Mouse (Mus musculus): ENCODE data around the gene Jhy. TPM values are rescaled to one million over a fixed set of nuclear protein-coding genes. Genes with fewer than 3 reads are reported as not detected.

The Jhy gene
- polyA plus RNA-seq, 1 experiment from 2014 or later = 0.38 TPM

GRCm38 (mm10) chr9:40991511-40991910 is 27.6 kb upstream of the Jhy start:
- no peak overlapping the region for H3K4me2 ChIP-seq (ENCODE audit: low read depth, low read length)
- H3K4me3 ChIP-seq (ENCODE audit: low read depth, low read length) = no peak overlapping the region
- H3K27me3 ChIP-seq (ENCODE audit: control insufficient read depth, insufficient read depth, low read length) = no peaks in the 10 kb centered on the region
- H3K9ac ChIP-seq (replicated peaks; ENCODE audit: low read length) = no peak overlapping the region
- ATAC-seq (replicated peaks; ENCODE audit: insufficient number of reproducible peaks, low FRiP score, low TSS enrichment, low read depth) (no peak), DNase-seq (ENCODE audit: low spot score) (no peak)
- H3K4me1 ChIP-seq (ENCODE audit: control insufficient read depth, insufficient read depth, low read length) = no peaks in the 10 kb centered on the region
- H3K27ac ChIP-seq (replicated peaks; ENCODE audit: low read depth, low read length) = no peak overlapping the region
- 87% methylated on average over 6 of the region's 6 CpGs for WGBS
- H3K9me3 ChIP-seq (replicated peaks; ENCODE audit: control insufficient read depth, low read length) = no peaks in the 10 kb centered on the region
- no peaks in the 10 kb centered on the region for H3K36me3 ChIP-seq (replicated peaks; ENCODE audit: control insufficient read depth, insufficient read depth, low read depth, low read length)

- Histone ChIP-seq H3K36me3 (replicated peaks; ENCODE audit: control insufficient read depth, insufficient read depth, low read depth, low read length) (no peaks in the 10 kb centered on the region), H3K4me2 (ENCODE audit: low read depth, low read length) (no peak overlapping the region), H3K4me1 (ENCODE audit: control insufficient read depth, insufficient read depth, low read length) (no peaks in the 10 kb centered on the region), H3K9me3 (replicated peaks; ENCODE audit: control insufficient read depth, low read length) (no peaks in the 10 kb centered on the region), H3K27ac (replicated peaks; ENCODE audit: low read depth, low read length) (no peak overlapping the region), H3K27me3 (ENCODE audit: control insufficient read depth, insufficient read depth, low read length) (no peaks in the 10 kb centered on the region), H3K4me3 (ENCODE audit: low read depth, low read length) (no peak overlapping the region), H3K9ac (replicated peaks; ENCODE audit: low read length) (no peak overlapping the region)
- DNase-seq (ENCODE audit: low spot score) = peak; percentile 84
- no peak for ATAC-seq (replicated peaks; ENCODE audit: insufficient number of reproducible peaks, low FRiP score, low TSS enrichment, low read depth)
- WGBS = 44% methylated on average over 4 of the region's 4 CpGs
These were observed 26.1 kb upstream of the Jhy start for GRCm38 (mm10) chr9:40989940-40990588.

GRCm38 (mm10) chr9:40984313-40984712 is 20.4 kb upstream of the Jhy start:
- Histone ChIP-seq H3K4me2 (ENCODE audit: low read depth, low read length) (no peak overlapping the region), H3K4me1 (ENCODE audit: control insufficient read depth, insufficient read depth, low read length) (no peaks in the 10 kb centered on the region), H3K27me3 (ENCODE audit: control insufficient read depth, insufficient read depth, low read length) (no peaks in the 10 kb centered on the region), H3K4me3 (ENCODE audit: low read depth, low read length) (no peak overlapping the region), H3K27ac (replicated peaks; ENCODE audit: low read depth, low read length) (no peak overlapping the region), H3K36me3 (replicated peaks; ENCODE audit: control insufficient read depth, insufficient read depth, low read depth, low read length) (no peaks in the 10 kb centered on the region), H3K9ac (replicated peaks; ENCODE audit: low read length) (no peak overlapping the region), H3K9me3 (replicated peaks; ENCODE audit: control insufficient read depth, low read length) (no peaks in the 10 kb centered on the region)
- 74% methylated on average over 3 of the region's 3 CpGs for WGBS
- ATAC-seq (replicated peaks; ENCODE audit: insufficient number of reproducible peaks, low FRiP score, low TSS enrichment, low read depth) (no peak), DNase-seq (ENCODE audit: low spot score) (no peak)

DNA sequence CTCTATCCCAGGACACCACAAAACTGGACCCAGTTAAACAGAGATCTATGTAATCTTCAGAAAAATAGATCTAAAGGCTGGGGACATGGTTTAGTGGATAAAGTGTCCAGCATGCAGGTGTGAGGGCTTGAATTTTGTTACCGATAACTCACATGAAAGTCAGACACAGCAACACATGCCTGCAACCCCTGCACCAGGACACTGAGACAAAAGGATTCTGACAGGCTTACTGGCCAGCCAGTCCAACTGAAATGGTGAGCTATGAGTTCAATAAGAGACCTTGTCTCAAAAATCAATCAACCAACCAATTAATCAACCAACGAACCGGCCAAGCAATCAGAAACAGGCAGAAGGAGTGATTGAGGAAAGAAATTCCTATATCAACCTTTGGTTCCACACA is 19.8 kb upstream of the Jhy start:
- Histone ChIP-seq H3K9ac (replicated peaks; ENCODE audit: low read length) (no peak overlapping the region), H3K4me1 (ENCODE audit: control insufficient read depth, insufficient read depth, low read length) (no peaks in the 10 kb centered on the region), H3K4me2 (ENCODE audit: low read depth, low read length) (no peak overlapping the region), H3K27ac (replicated peaks; ENCODE audit: low read depth, low read length) (no peak overlapping the region), H3K27me3 (ENCODE audit: control insufficient read depth, insufficient read depth, low read length) (no peaks in the 10 kb centered on the region), H3K4me3 (ENCODE audit: low read depth, low read length) (no peak overlapping the region), H3K36me3 (replicated peaks; ENCODE audit: control insufficient read depth, insufficient read depth, low read depth, low read length) (no peaks in the 10 kb centered on the region), H3K9me3 (replicated peaks; ENCODE audit: control insufficient read depth, low read length) (no peaks in the 10 kb centered on the region)
- whole genome bisulfite sequencing = 85% methylated on average over 3 of the region's 3 CpGs
- no peak for DNase-seq (ENCODE audit: low spot score)
- no peak for ATAC-seq (replicated peaks; ENCODE audit: insufficient number of reproducible peaks, low FRiP score, low TSS enrichment, low read depth)

GRCm38 (mm10) chr9:40982480-40982879 is 18.6 kb upstream of the Jhy start:
- Histone ChIP-seq H3K36me3 (replicated peaks; ENCODE audit: control insufficient read depth, insufficient read depth, low read depth, low read length) (no peaks in the 10 kb centered on the region), H3K9me3 (replicated peaks; ENCODE audit: control insufficient read depth, low read length) (no peaks in the 10 kb centered on the region), H3K4me1 (ENCODE audit: control insufficient read depth, insufficient read depth, low read length) (no peaks in the 10 kb centered on the region), H3K9ac (replicated peaks; ENCODE audit: low read length) (no peak overlapping the region), H3K27me3 (ENCODE audit: control insufficient read depth, insufficient read depth, low read length) (no peaks in the 10 kb centered on the region), H3K27ac (replicated peaks; ENCODE audit: low read depth, low read length) (no peak overlapping the region), H3K4me3 (ENCODE audit: low read depth, low read length) (no peak overlapping the region), H3K4me2 (ENCODE audit: low read depth, low read length) (no peak overlapping the region)
- DNase-seq (ENCODE audit: low spot score) (peak; percentile 59), ATAC-seq (replicated peaks; ENCODE audit: insufficient number of reproducible peaks, low FRiP score, low TSS enrichment, low read depth) (no peak)
- 41% methylated on average over 6 of the region's 6 CpGs for WGBS

GRCm38 (mm10) chr9:40974042-40974801 is 10.3 kb upstream of the Jhy start:
- ATAC-seq (replicated peaks; ENCODE audit: insufficient number of reproducible peaks, low FRiP score, low TSS enrichment, low read depth) (no peak), DNase-seq (ENCODE audit: low spot score) (no peak)
- WGBS = 82% methylated on average over 11 of the region's 11 CpGs

GRCm38 (mm10) chr9:40964418-40964714 is 448 bp upstream of the Jhy start:
- Histone ChIP-seq H3K27me3 (ENCODE audit: control insufficient read depth, insufficient read depth, low read length) (peaks cover 13% of the 10 kb centered on the region), H3K4me1 (ENCODE audit: control insufficient read depth, insufficient read depth, low read length) (no peaks in the 10 kb centered on the region), H3K9me3 (replicated peaks; ENCODE audit: control insufficient read depth, low read length) (no peaks in the 10 kb centered on the region), H3K4me2 (ENCODE audit: low read depth, low read length) (peak overlapping the region; percentile 99), H3K9ac (replicated peaks; ENCODE audit: low read length) (no peak overlapping the region), H3K4me3 (ENCODE audit: low read depth, low read length) (peak overlapping the region; percentile 44), H3K27ac (replicated peaks; ENCODE audit: low read depth, low read length) (no peak overlapping the region), H3K36me3 (replicated peaks; ENCODE audit: control insufficient read depth, insufficient read depth, low read depth, low read length) (no peaks in the 10 kb centered on the region)
- 13% methylated on average over 7 of the region's 7 CpGs for WGBS
- DNase-seq (ENCODE audit: low spot score) = no peak
- ATAC-seq (replicated peaks; ENCODE audit: insufficient number of reproducible peaks, low FRiP score, low TSS enrichment, low read depth) = no peak

More at GRCm38 (mm10) chr9:40974042-40974801, 10.3 kb upstream of the Jhy start:
- Histone ChIP-seq H3K9ac (replicated peaks; ENCODE audit: low read length) (no peak overlapping the region), H3K4me2 (ENCODE audit: low read depth, low read length) (no peak overlapping the region), H3K27ac (replicated peaks; ENCODE audit: low read depth, low read length) (no peak overlapping the region), H3K9me3 (replicated peaks; ENCODE audit: control insufficient read depth, low read length) (no peaks in the 10 kb centered on the region), H3K4me3 (ENCODE audit: low read depth, low read length) (no peak overlapping the region), H3K36me3 (replicated peaks; ENCODE audit: control insufficient read depth, insufficient read depth, low read depth, low read length) (no peaks in the 10 kb centered on the region), H3K4me1 (ENCODE audit: control insufficient read depth, insufficient read depth, low read length) (no peaks in the 10 kb centered on the region), H3K27me3 (ENCODE audit: control insufficient read depth, insufficient read depth, low read length) (no peaks in the 10 kb centered on the region)

DNA sequence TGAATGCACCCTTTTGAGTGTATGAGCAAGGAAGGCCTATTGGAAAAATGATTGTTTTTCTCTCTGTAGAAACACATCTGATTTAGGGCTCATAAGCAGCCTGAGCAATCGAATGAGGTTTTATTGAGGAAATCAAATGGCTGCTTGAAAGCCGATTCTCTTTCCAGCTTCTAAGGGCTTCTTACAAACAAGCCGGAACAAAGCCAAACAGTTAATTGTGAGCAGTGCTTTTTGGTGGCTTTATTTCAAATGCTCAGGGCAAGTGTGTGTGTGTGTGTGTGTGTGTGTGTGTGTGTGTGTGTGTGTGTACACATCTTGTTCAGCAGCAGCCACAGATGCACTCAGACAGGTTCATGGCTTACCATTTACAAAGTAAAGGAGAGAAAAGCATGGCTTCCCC is 2.5 kb downstream of the Jhy start:
- H3K27me3 ChIP-seq (ENCODE audit: control insufficient read depth, insufficient read depth, low read length) = peaks cover 13% of the 10 kb centered on the region
- no peak overlapping the region for H3K27ac ChIP-seq (replicated peaks; ENCODE audit: low read depth, low read length)
- no peaks in the 10 kb centered on the region for H3K9me3 ChIP-seq (replicated peaks; ENCODE audit: control insufficient read depth, low read length)
- no peak overlapping the region for H3K9ac ChIP-seq (replicated peaks; ENCODE audit: low read length)
- no peaks in the 10 kb centered on the region for H3K36me3 ChIP-seq (replicated peaks; ENCODE audit: control insufficient read depth, insufficient read depth, low read depth, low read length)
- no peak overlapping the region for H3K4me2 ChIP-seq (ENCODE audit: low read depth, low read length)
- DNase-seq (ENCODE audit: low spot score) = no peak
- WGBS = 77% methylated on average over 3 of the region's 3 CpGs
- ATAC-seq (replicated peaks; ENCODE audit: insufficient number of reproducible peaks, low FRiP score, low TSS enrichment, low read depth) = no peak
- no peaks in the 10 kb centered on the region for H3K4me1 ChIP-seq (ENCODE audit: control insufficient read depth, insufficient read depth, low read length)
- no peak overlapping the region for H3K4me3 ChIP-seq (ENCODE audit: low read depth, low read length)
